Mouse (Mus musculus) lung, postnatal 0 days (tissue): ENCODE measurements around the gene Nat8f5. TPM values are rescaled to one million over a fixed set of nuclear protein-coding genes. Genes with fewer than 3 reads are reported as not detected.
A peak's percentile ranks its signal among the peaks of the same experiment; 100 is the strongest.
"Not testable (repeated sequence)": the region's sequence is repeated elsewhere in the genome, so short reads cannot be mapped to it uniquely, and the experiment has no call there.

ENCODE experiments used
- ATAC-seq: fragments of 200-750 bp; cut with Nextera tagmentation; 2 replicates; pipeline ENCODE4 v1.8.0; 2017; ENCODE audit warnings: moderate library complexity
- DNase-seq: peaks from one replicate; pipeline ENCODE4 v3.0.0-alpha.2; 2016; ENCODE audit warnings: low spot score
- H3K27ac ChIP-seq: fragments of 300-500 bp; sonication (generic); 2 replicates; pipeline ENCODE4 v1.5.1; 2014; ENCODE audit warnings: antibody characterized with exemption, mild to moderate bottlenecking, low read length, mixed read lengths
- H3K27me3 ChIP-seq: fragments of 300-500 bp; sonication (generic); replicated peaks from 2 replicates; pipeline ENCODE4 v1.6.1; 2014; ENCODE audit warnings: low read length, mixed read lengths; ENCODE audit not compliant: insufficient read depth
- H3K36me3 ChIP-seq: fragments of 300-500 bp; sonication (generic); 2 replicates; pipeline ENCODE4 v1.6.1; 2014; ENCODE audit warnings: low read length, mixed read lengths; ENCODE audit not compliant: insufficient read depth
- H3K4me1 ChIP-seq: fragments of 300-500 bp; sonication (generic); 2 replicates; pipeline ENCODE4 v1.6.1; 2014; ENCODE audit warnings: antibody characterized with exemption, low read depth, low read length, mixed read lengths; ENCODE audit not compliant: insufficient read depth
- H3K4me2 ChIP-seq: fragments of 300-500 bp; sonication (generic); replicated peaks from 2 replicates; pipeline ENCODE4 v1.6.1; 2014; ENCODE audit warnings: low read depth, mild to moderate bottlenecking, low read length, moderate library complexity, mixed read lengths
- H3K4me3 ChIP-seq: fragments of 300-500 bp; sonication (generic); 2 replicates; pipeline ENCODE4 v1.5.1; 2014; ENCODE audit warnings: low read depth, low read length
- H3K9ac ChIP-seq: fragments of 300-500 bp; sonication (generic); replicated peaks from 2 replicates; pipeline ENCODE4 v1.6.1; 2014; ENCODE audit warnings: low read depth, mild to moderate bottlenecking
- H3K9me3 ChIP-seq: fragments of 300-500 bp; sonication (generic); 2 replicates; pipeline ENCODE4 v1.6.1; 2016; ENCODE audit warnings: low read length, mixed read lengths
- CTCF ChIP-seq: IDR thresholded peaks from 2 replicates; pipeline ENCODE4 v1.5.1; 2016; ENCODE audit warnings: antibody characterized with exemption, mild to moderate bottlenecking
- EP300 ChIP-seq: IDR thresholded peaks from 2 replicates; pipeline ENCODE4 v1.6.1; 2016; ENCODE audit warnings: antibody characterized with exemption, mild to moderate bottlenecking, control low read depth
- WGBS: fragments of 180-500 bp; shearing (Covaris S2); extraction: QIAGEN DNeasy Blood & Tissue Kit; methylation state at CpG from one replicate; pipeline ENCODE4 v1.1.7; 2014; 5-methylcytosine and 5-hydroxymethylcytosine counted together
- polyA plus RNA-seq: library from polyadenylated mRNA; unstranded; fragments of >200 nt; fragmentation: Nextera tagmentation; extraction: Ambion mirVana; gene quantifications from 2 replicates; pipeline ENCODE4 v1.2.1, GENCODE M21; 2015

Gene Nat8f5
- polyA plus RNA-seq, 1 experiment from 2014 or later: not detected

DNA sequence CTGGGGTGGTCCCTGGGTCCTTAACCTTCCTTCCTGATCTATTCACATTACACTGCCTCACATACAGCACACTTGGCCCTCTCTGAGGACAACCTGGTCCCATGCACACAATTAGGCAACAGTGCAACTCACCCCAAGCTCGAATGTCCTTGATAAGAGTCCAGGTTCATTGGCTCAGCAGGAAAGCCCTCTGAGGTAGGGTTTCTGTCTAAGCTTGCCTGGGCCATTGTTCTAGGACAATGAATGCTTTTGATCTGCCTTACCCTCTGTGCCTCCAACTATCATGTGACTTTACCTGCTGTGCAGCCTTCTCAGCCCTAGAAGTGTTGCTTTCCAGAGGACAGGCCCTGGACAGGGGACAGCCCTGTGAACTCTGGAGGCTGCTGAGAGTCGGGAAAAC lies 28.5 kb upstream of the Nat8f5 start:
- Histone ChIP-seq H3K27me3 (no peaks in the 10 kb centered on the region), H3K4me2 (no peak overlapping the region), H3K4me1 (no peaks in the 10 kb centered on the region), H3K27ac (no peak overlapping the region), H3K9me3 (no peaks in the 10 kb centered on the region), H3K4me3 (no peak overlapping the region), H3K9ac (no peak overlapping the region), H3K36me3 (no peaks in the 10 kb centered on the region)
- ATAC-seq: no peak
- TF ChIP-seq EP300 (no peak), CTCF (no peak)
- no peak for DNase-seq
- 19% methylated on average over 2 of the region's 2 CpGs for WGBS

DNA sequence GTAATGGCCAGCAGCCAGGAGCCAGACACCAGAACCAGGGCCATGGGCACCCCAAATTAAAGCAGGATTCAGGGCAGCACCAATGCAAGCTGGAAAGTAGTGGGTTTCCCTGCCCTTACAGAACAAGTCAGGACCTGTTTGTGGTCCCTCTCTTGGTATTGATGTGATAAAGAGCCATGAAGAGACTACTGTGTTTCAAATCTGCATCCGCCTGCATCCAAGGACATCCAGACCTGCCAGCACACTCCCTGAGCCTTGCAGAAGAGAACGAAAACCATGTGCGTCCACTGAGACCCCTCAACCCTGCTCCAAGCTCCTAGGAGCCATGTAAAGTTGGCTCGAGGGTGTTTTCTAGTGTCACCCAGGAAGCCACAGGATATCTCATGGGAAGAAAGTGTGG lies 27.4 kb upstream of the Nat8f5 start:
- ATAC-seq (no peak), DNase-seq (no peak)
- Histone ChIP-seq H3K4me3 (no peak overlapping the region), H3K9ac (no peak overlapping the region), H3K27ac (no peak overlapping the region), H3K36me3 (no peaks in the 10 kb centered on the region), H3K4me1 (no peaks in the 10 kb centered on the region), H3K27me3 (no peaks in the 10 kb centered on the region), H3K9me3 (no peaks in the 10 kb centered on the region), H3K4me2 (no peak overlapping the region)
- no peak for TF ChIP-seq CTCF
- TF ChIP-seq EP300: no peak
- 77% methylated on average over 4 of the region's 4 CpGs for WGBS

DNA sequence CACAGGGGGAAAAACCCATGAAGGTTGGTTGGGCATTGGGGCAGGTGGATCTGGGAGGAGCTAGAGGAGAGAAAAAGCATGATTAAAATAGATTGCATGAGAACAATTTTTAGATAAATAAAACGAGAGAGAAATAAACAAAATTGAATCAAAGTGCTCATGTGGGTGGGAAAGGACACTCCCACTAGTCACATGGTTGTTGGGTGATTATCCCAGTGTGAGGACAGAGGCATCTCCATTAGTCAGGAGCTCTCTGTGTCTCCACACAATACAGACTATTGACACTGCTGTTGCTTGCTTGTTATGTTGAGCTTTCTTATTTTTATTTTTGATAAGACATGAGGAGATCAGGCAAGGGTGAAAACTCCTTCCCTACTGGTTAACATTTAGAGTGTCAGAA lies 26.1 kb upstream of the Nat8f5 start:
- Histone ChIP-seq H3K27ac (no peak overlapping the region), H3K9me3 (no peaks in the 10 kb centered on the region), H3K9ac (no peak overlapping the region), H3K36me3 (no peaks in the 10 kb centered on the region), H3K27me3 (no peaks in the 10 kb centered on the region), H3K4me2 (no peak overlapping the region), H3K4me1 (no peaks in the 10 kb centered on the region), H3K4me3 (no peak overlapping the region)
- TF ChIP-seq EP300 (no peak), CTCF (no peak)
- WGBS: 16% methylated on average over 1 of the region's 1 CpGs
- DNase-seq (no peak), ATAC-seq (no peak)

DNA sequence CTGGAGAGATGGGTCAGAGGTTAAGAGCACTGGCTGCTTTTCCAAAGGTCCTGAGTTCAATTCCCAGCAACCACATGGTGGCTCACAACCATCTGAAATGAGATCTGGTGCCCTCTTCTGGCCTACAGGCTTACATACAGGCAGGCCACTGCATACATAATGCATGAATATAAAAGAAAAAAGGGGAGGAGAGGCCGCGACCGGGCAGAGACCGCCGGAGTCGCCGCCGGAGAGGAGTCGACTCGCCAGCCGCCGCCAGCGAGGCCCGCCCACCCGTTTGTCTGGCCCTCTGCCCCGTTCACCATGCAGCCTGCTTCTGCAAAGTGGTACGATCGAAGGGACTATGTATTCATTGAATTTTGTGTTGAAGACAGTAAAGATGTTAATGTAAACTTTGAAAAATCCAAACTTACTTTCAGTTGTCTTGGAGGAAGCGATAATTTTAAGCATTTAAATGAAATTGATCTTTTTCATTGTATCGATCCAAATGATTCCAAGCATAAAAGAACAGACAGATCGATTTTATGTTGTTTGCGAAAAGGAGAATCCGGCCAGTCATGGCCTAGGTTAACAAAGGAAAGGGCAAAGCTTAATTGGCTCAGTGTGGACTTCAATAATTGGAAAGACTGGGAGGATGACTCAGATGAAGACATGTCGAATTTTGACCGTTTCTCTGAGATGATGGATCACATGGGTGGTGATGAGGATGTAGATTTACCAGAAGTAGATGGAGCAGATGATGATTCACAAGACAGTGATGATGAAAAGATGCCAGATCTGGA lies 23.1 kb upstream of the Nat8f5 start:
- not testable (repeated sequence) for ATAC-seq, H3K27me3 ChIP-seq, H3K4me2 ChIP-seq, H3K36me3 ChIP-seq, H3K4me1 ChIP-seq, DNase-seq, H3K27ac ChIP-seq, H3K4me3 ChIP-seq, H3K9me3 ChIP-seq, H3K9ac ChIP-seq
- 84% methylated on average over 19 of the region's 25 CpGs for WGBS

DNA sequence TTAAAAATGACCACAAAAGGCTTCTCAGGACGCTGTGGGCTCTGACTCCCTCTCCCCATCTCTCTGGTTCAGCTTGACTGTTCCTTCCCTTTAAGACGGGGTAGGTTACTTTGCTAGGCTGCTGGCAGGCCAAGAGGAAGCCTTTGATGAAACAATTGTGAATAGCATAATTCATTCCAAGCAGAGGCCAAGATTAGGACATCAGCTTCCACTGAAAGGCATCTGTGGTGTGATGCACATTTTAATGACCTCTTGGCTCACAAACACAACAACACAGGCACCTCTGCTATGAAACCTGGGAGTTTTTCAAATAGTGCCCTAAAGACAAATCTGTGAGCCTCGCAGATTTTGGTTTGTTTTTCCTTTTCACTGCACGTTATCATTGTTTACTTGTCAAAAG lies 19.2 kb upstream of the Nat8f5 start:
- Histone ChIP-seq H3K9me3 (no peaks in the 10 kb centered on the region), H3K27me3 (no peaks in the 10 kb centered on the region), H3K9ac (no peak overlapping the region), H3K4me2 (no peak overlapping the region), H3K36me3 (no peaks in the 10 kb centered on the region), H3K4me3 (no peak overlapping the region), H3K27ac (no peak overlapping the region), H3K4me1 (no peaks in the 10 kb centered on the region)
- DNase-seq: no peak
- WGBS: 44% methylated on average over 4 of the region's 4 CpGs
- no peak for TF ChIP-seq EP300
- ATAC-seq: no peak

DNA sequence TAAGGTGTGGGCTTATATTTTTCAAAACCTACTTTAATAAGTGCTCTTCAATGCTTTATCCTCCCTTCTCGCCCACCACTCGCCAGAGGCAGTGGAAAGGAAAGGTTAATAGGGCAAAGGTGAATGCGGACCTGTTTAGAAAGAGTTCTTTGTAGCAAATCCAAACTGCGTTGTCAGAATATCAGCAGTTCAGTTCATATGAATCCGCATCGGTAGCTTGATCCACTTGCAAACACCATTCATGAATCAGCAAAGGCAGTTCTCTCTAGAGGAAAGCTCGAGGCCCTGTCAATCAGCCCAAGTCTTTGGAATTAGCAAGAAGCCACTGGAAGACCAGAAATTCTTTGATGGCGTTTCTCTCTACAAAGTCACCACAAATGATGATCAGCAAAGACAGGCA lies 17.9 kb upstream of the Nat8f5 start:
- H3K4me1 ChIP-seq: no peaks in the 10 kb centered on the region
- TF ChIP-seq CTCF (no peak), EP300 (no peak)
- H3K9ac ChIP-seq: no peak overlapping the region
- H3K27me3 ChIP-seq: no peaks in the 10 kb centered on the region
- H3K9me3 ChIP-seq: no peaks in the 10 kb centered on the region
- no peak overlapping the region for H3K27ac ChIP-seq
- WGBS: 73% methylated on average over 8 of the region's 8 CpGs
- no peaks in the 10 kb centered on the region for H3K36me3 ChIP-seq
- no peak overlapping the region for H3K4me3 ChIP-seq
- ATAC-seq: no peak
- no peak for DNase-seq
- H3K4me2 ChIP-seq: no peak overlapping the region

DNA sequence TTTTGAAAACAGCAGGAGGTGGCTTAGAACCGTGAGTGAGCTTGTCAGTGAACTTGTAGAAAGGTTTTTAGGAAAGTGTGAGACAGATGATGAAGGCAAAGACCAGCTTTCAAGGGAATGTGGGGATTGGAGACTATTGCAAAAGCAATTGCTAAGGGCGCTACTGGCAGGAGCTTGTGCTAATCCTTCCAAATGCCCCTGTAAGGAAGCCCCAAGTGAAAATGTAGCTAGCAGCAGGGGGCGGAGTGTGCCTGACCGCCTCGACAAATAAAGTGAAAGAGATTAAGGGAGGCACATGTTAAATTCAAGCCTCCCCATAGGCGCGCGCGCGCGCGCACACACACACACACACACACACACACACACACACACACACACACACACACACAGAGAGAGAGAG lies 16.5 kb upstream of the Nat8f5 start:
- WGBS: 11% methylated on average over 10 of the region's 12 CpGs
- TF ChIP-seq CTCF: peak; percentile 48
- H3K9me3 ChIP-seq, H3K36me3 ChIP-seq, H3K27me3 ChIP-seq, H3K4me3 ChIP-seq, H3K9ac ChIP-seq, H3K27ac ChIP-seq, H3K4me1 ChIP-seq: not testable (repeated sequence)
- DNase-seq: peak; percentile 78
- ATAC-seq: peak; percentile 80
- H3K4me2 ChIP-seq: peak overlapping the region; percentile 37
